Mouse (Mus musculus) heart, postnatal 0 days (tissue): ENCODE measurements around the gene Rala.

Source experiments
- CTCF ChIP-seq: IDR thresholded peaks from 2 replicates; pipeline ENCODE4 v1.5.1; 2016; ENCODE audit warnings: antibody characterized with exemption, control low read depth, low read depth
- EP300 ChIP-seq: IDR thresholded peaks from 2 replicates; pipeline ENCODE4 v1.6.1; 2016; ENCODE audit warnings: antibody characterized with exemption, low read depth

GRCm38 (mm10) chr13:17992009-17992408 is 48.0 kb upstream of the Rala start:
- TF ChIP-seq CTCF (no peak), EP300 (no peak)
